Mouse (Mus musculus): Measurements from ENCODE around the gene Mtf1. TPM values are rescaled to one million over a fixed set of nuclear protein-coding genes. Genes with fewer than 3 reads are reported as not detected.

The Mtf1 gene
- polyA plus RNA-seq, 1 experiment from 2014 or later = 12.6 TPM

GRCm38 (mm10) chr4:124825371-124825965 lies 23.6 kb downstream of the Mtf1 start:
- Histone ChIP-seq H3K27ac (replicated peaks; ENCODE audit: low read depth, low read length) (no peak overlapping the region), H3K4me2 (ENCODE audit: low read depth, low read length) (no peak overlapping the region), H3K4me1 (ENCODE audit: control insufficient read depth, insufficient read depth, low read length) (no peaks in the 10 kb centered on the region), H3K9ac (replicated peaks; ENCODE audit: low read length) (no peak overlapping the region), H3K36me3 (replicated peaks; ENCODE audit: control insufficient read depth, insufficient read depth, low read depth, low read length) (no peaks in the 10 kb centered on the region; the same call in 1 of the 2 replicates), H3K9me3 (replicated peaks; ENCODE audit: control insufficient read depth, low read length) (no peaks in the 10 kb centered on the region), H3K27me3 (ENCODE audit: control insufficient read depth, insufficient read depth, low read length) (no peaks in the 10 kb centered on the region), H3K4me3 (ENCODE audit: low read depth, low read length) (no peak overlapping the region)
- 95% methylated on average over 21 of the region's 21 CpGs for WGBS
- ATAC-seq (replicated peaks; ENCODE audit: insufficient number of reproducible peaks, low FRiP score, low TSS enrichment, low read depth) (no peak), DNase-seq (ENCODE audit: low spot score) (no peak)

- WGBS = 87% methylated on average over 5 of the region's 5 CpGs
- H3K4me1 ChIP-seq (ENCODE audit: control insufficient read depth, insufficient read depth, low read length) = no peaks in the 10 kb centered on the region
- H3K4me2 ChIP-seq (ENCODE audit: low read depth, low read length) = no peak overlapping the region
- ATAC-seq (replicated peaks; ENCODE audit: insufficient number of reproducible peaks, low FRiP score, low TSS enrichment, low read depth) = no peak
- no peaks in the 10 kb centered on the region; the same call in 1 of the 2 replicates for H3K36me3 ChIP-seq (replicated peaks; ENCODE audit: control insufficient read depth, insufficient read depth, low read depth, low read length)
- no peak overlapping the region for H3K27ac ChIP-seq (replicated peaks; ENCODE audit: low read depth, low read length)
- no peaks in the 10 kb centered on the region for H3K9me3 ChIP-seq (replicated peaks; ENCODE audit: control insufficient read depth, low read length)
- no peak overlapping the region for H3K9ac ChIP-seq (replicated peaks; ENCODE audit: low read length)
- no peaks in the 10 kb centered on the region for H3K27me3 ChIP-seq (ENCODE audit: control insufficient read depth, insufficient read depth, low read length)
- H3K4me3 ChIP-seq (ENCODE audit: low read depth, low read length) = no peak overlapping the region
- no peak for DNase-seq (ENCODE audit: low spot score)
Measured at GRCm38 (mm10) chr4:124829671-124830070, 27.8 kb downstream of the Mtf1 start.

- WGBS = 93% methylated on average over 10 of the region's 10 CpGs
- no peaks in the 10 kb centered on the region for H3K4me1 ChIP-seq (ENCODE audit: control insufficient read depth, insufficient read depth, low read length)
- H3K27me3 ChIP-seq (ENCODE audit: control insufficient read depth, insufficient read depth, low read length) = no peaks in the 10 kb centered on the region
- DNase-seq (ENCODE audit: low spot score) = no peak
- H3K4me2 ChIP-seq (ENCODE audit: low read depth, low read length) = no peak overlapping the region
- H3K27ac ChIP-seq (replicated peaks; ENCODE audit: low read depth, low read length) = no peak overlapping the region
- H3K9me3 ChIP-seq (replicated peaks; ENCODE audit: control insufficient read depth, low read length) = no peaks in the 10 kb centered on the region
- H3K36me3 ChIP-seq (replicated peaks; ENCODE audit: control insufficient read depth, insufficient read depth, low read depth, low read length) = no peaks in the 10 kb centered on the region; the same call in 1 of the 2 replicates
- ATAC-seq (replicated peaks; ENCODE audit: insufficient number of reproducible peaks, low FRiP score, low TSS enrichment, low read depth) = no peak
- no peak overlapping the region for H3K4me3 ChIP-seq (ENCODE audit: low read depth, low read length)
- H3K9ac ChIP-seq (replicated peaks; ENCODE audit: low read length) = no peak overlapping the region
Measured at GRCm38 (mm10) chr4:124832796-124833195, 30.9 kb downstream of the Mtf1 start.

- H3K36me3 ChIP-seq (replicated peaks; ENCODE audit: control insufficient read depth, insufficient read depth, low read depth, low read length) = no peaks in the 10 kb centered on the region; the same call in 1 of the 2 replicates
- H3K4me2 ChIP-seq (ENCODE audit: low read depth, low read length) = no peak overlapping the region
- no peak overlapping the region for H3K27ac ChIP-seq (replicated peaks; ENCODE audit: low read depth, low read length)
- no peaks in the 10 kb centered on the region for H3K9me3 ChIP-seq (replicated peaks; ENCODE audit: control insufficient read depth, low read length)
- H3K4me1 ChIP-seq (ENCODE audit: control insufficient read depth, insufficient read depth, low read length) = no peaks in the 10 kb centered on the region
- ATAC-seq (replicated peaks; ENCODE audit: insufficient number of reproducible peaks, low FRiP score, low TSS enrichment, low read depth) (no peak), DNase-seq (ENCODE audit: low spot score) (no peak)
- no peak overlapping the region for H3K9ac ChIP-seq (replicated peaks; ENCODE audit: low read length)
- H3K4me3 ChIP-seq (ENCODE audit: low read depth, low read length) = no peak overlapping the region
- H3K27me3 ChIP-seq (ENCODE audit: control insufficient read depth, insufficient read depth, low read length) = no peaks in the 10 kb centered on the region
- WGBS = 88% methylated on average over 14 of the region's 14 CpGs
Measured at GRCm38 (mm10) chr4:124838035-124838700, 36.3 kb downstream of the Mtf1 start.

- Histone ChIP-seq H3K4me2 (ENCODE audit: low read depth, low read length) (no peak overlapping the region), H3K9me3 (replicated peaks; ENCODE audit: control insufficient read depth, low read length) (no peaks in the 10 kb centered on the region), H3K27ac (replicated peaks; ENCODE audit: low read depth, low read length) (no peak overlapping the region), H3K4me3 (ENCODE audit: low read depth, low read length) (no peak overlapping the region), H3K4me1 (ENCODE audit: control insufficient read depth, insufficient read depth, low read length) (no peaks in the 10 kb centered on the region), H3K9ac (replicated peaks; ENCODE audit: low read length) (no peak overlapping the region), H3K27me3 (ENCODE audit: control insufficient read depth, insufficient read depth, low read length) (no peaks in the 10 kb centered on the region), H3K36me3 (replicated peaks; ENCODE audit: control insufficient read depth, insufficient read depth, low read depth, low read length) (no peaks in the 10 kb centered on the region; the same call in 1 of the 2 replicates)
- ATAC-seq (replicated peaks; ENCODE audit: insufficient number of reproducible peaks, low FRiP score, low TSS enrichment, low read depth) = no peak
- no peak for DNase-seq (ENCODE audit: low spot score)
- WGBS = 93% methylated on average over 1 of the region's 1 CpGs
Measured at GRCm38 (mm10) chr4:124840998-124841397, 39.1 kb downstream of the Mtf1 start.

- no peaks in the 10 kb centered on the region; the same call in 1 of the 2 replicates for H3K36me3 ChIP-seq (replicated peaks; ENCODE audit: control insufficient read depth, insufficient read depth, low read depth, low read length)
- 52% methylated on average over 11 of the region's 11 CpGs for WGBS
- H3K27me3 ChIP-seq (ENCODE audit: control insufficient read depth, insufficient read depth, low read length) = no peaks in the 10 kb centered on the region
- H3K9ac ChIP-seq (replicated peaks; ENCODE audit: low read length) = no peak overlapping the region
- H3K4me2 ChIP-seq (ENCODE audit: low read depth, low read length) = no peak overlapping the region
- 0 out of 2 replicates have a peak, but pooled peaks have one; percentile 47 for ATAC-seq (replicated peaks; ENCODE audit: insufficient number of reproducible peaks, low FRiP score, low TSS enrichment, low read depth)
- peak; percentile 47 for DNase-seq (ENCODE audit: low spot score)
- no peak overlapping the region for H3K27ac ChIP-seq (replicated peaks; ENCODE audit: low read depth, low read length)
- H3K4me3 ChIP-seq (ENCODE audit: low read depth, low read length) = no peak overlapping the region
- H3K4me1 ChIP-seq (ENCODE audit: control insufficient read depth, insufficient read depth, low read length) = no peaks in the 10 kb centered on the region
- no peaks in the 10 kb centered on the region for H3K9me3 ChIP-seq (replicated peaks; ENCODE audit: control insufficient read depth, low read length)
Measured at GRCm38 (mm10) chr4:124843493-124843892, 41.6 kb downstream of the Mtf1 start.

GRCm38 (mm10) chr4:124847573-124847972 lies 45.7 kb downstream of the Mtf1 start:
- H3K9ac ChIP-seq (replicated peaks; ENCODE audit: low read length) = no peak overlapping the region
- WGBS = 9% methylated on average over 8 of the region's 8 CpGs
- no peak overlapping the region for H3K4me2 ChIP-seq (ENCODE audit: low read depth, low read length)
- H3K27ac ChIP-seq (replicated peaks; ENCODE audit: low read depth, low read length) = no peak overlapping the region
- DNase-seq (ENCODE audit: low spot score) = peak; percentile 84
- H3K4me1 ChIP-seq (ENCODE audit: control insufficient read depth, insufficient read depth, low read length) = 0 out of 2 replicates have a peak, but pooled peaks cover 6% of the 10 kb centered on the region
- H3K4me3 ChIP-seq (ENCODE audit: low read depth, low read length) = no peak overlapping the region
- no peaks in the 10 kb centered on the region; the same call in 1 of the 2 replicates for H3K36me3 ChIP-seq (replicated peaks; ENCODE audit: control insufficient read depth, insufficient read depth, low read depth, low read length)
- ATAC-seq (replicated peaks; ENCODE audit: insufficient number of reproducible peaks, low FRiP score, low TSS enrichment, low read depth) = no peak
- H3K9me3 ChIP-seq (replicated peaks; ENCODE audit: control insufficient read depth, low read length) = no peaks in the 10 kb centered on the region
- no peaks in the 10 kb centered on the region for H3K27me3 ChIP-seq (ENCODE audit: control insufficient read depth, insufficient read depth, low read length)

- Histone ChIP-seq H3K4me1 (ENCODE audit: control insufficient read depth, insufficient read depth, low read length) (0 out of 2 replicates have a peak, but pooled peaks cover 6% of the 10 kb centered on the region), H3K9ac (replicated peaks; ENCODE audit: low read length) (peak overlapping the region; percentile 91), H3K9me3 (replicated peaks; ENCODE audit: control insufficient read depth, low read length) (no peaks in the 10 kb centered on the region), H3K27me3 (ENCODE audit: control insufficient read depth, insufficient read depth, low read length) (no peaks in the 10 kb centered on the region), H3K4me2 (ENCODE audit: low read depth, low read length) (peak overlapping the region; percentile 65), H3K27ac (replicated peaks; ENCODE audit: low read depth, low read length) (peak overlapping the region; percentile 81), H3K36me3 (replicated peaks; ENCODE audit: control insufficient read depth, insufficient read depth, low read depth, low read length) (no peaks in the 10 kb centered on the region), H3K4me3 (ENCODE audit: low read depth, low read length) (peak overlapping the region; percentile 98)
- DNase-seq (ENCODE audit: low spot score) (peak; percentile 55), ATAC-seq (replicated peaks; ENCODE audit: insufficient number of reproducible peaks, low FRiP score, low TSS enrichment, low read depth) (peak; percentile 70)
- 2% methylated on average over 24 of the region's 24 CpGs for WGBS
Measured at GRCm38 (mm10) chr4:124849631-124850260, 47.8 kb downstream of the Mtf1 start.

All from embryonic facial prominence, embryonic 11.5 days (tissue).